Mouse (Mus musculus) left cerebral cortex, postnatal 36 days (tissue): ENCODE results near the gene Llgl1. TPM values are rescaled to one million over a fixed set of nuclear protein-coding genes. Genes with fewer than 3 reads are reported as not detected.
A peak's percentile ranks its signal among the peaks of the same experiment; 100 is the strongest.

Source experiments
- DNase-seq, 2 experiments: peaks; one replicate each; pipeline ENCODE4 v3.0.0; 2021 to 2022; ENCODE audit warnings: low spot score in 2 of 2, mixed read lengths in 1 of 2
- intact Hi-C: fragments of 180-260 bp; cut with DNase I; formaldehyde crosslinking; loops from one replicate; pipeline ENCODE4 v1.15.1; 2025
- total RNA-seq, 2 experiments: library from RNA; stranded (reverse); gene quantifications; 2 replicates each; pipeline ENCODE4 v1.2.3; 2021

Llgl1 gene
- total RNA-seq = 10 to 100 TPM; 37.9 to 41.0 TPM

DNA sequence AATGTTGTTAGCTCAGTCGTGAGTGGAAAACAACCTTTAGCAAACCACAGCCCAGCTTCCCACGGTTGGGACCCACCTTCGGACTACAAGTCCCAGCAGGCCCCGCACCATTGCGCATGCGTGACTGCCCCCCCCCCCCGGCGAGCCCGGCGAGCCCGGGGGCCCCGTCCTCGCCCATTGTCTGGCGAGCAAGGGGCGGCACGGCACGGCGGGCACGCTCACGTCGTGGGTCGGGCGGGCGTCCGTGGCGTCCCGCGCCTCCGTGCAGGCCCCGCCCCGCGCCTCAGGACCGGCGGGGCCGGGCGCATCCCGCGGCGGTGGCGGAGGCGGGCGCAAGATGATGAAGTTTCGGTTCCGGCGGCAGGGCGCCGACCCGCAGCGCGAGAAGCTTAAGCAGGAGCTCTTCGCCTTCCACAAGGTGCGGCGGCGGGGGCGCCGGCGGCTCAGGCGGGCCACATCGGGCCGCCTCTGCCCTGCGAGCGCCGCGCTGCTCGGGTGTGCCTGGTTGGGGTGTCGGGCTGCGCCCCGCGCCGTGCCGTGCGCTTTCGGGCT is at the start of gene Llgl1:
Gene Llgl1, plus strand, starts transcription at position 200 of the 552 bp plus-strand sequence.
- intact Hi-C loops = loop anchor here (2.0 to 10.0 kb wide), 3 partner anchors 27 to 165 kb away; partner anchors contain the start of genes Alkbh5 and Flii
- DNase-seq = peak; percentile 82 to 89

- intact Hi-C loops = loop anchor here (10.0 kb wide), 1 partner anchor 161 kb away; the partner anchor contains the start of gene Alkbh5
- DNase-seq = no peak
These were observed 3.4 kb upstream of the Llgl1 start for GRCm38 (mm10) chr11:60696165-60696564.

DNA sequence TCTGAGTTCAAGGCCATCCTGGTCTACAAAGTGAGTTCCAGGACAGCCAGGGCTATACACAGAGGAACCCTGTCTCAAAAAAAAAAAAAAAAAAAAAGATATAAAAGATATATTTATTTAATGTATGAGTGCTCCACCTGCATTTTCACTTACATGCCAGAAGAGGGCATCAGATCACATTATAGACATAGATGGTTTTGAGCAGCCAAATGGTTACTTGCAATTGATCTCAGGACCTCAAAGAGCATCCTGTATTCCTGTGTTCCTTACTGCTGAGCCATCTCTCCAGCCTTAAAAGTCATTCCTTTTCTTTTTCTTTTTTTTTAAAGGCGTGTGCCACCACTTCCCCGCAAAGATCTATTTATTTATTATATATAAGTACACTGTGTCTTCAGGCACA is 2.0 kb upstream of the Llgl1 start:
- no peak for DNase-seq
- intact Hi-C loops = loop anchor here (10.0 kb wide), 1 partner anchor 163 kb away; the partner anchor contains the start of gene Alkbh5

- intact Hi-C loops = loop anchor here (2.0 to 10.0 kb wide), 2 partner anchors 28 to 164 kb away; partner anchors contain the start of genes Alkbh5 and Flii
These were observed 558 bp upstream of the Llgl1 start for GRCm38 (mm10) chr11:60698806-60699523.

GRCm38 (mm10) chr11:60700320-60701185 is 1.0 kb downstream of the Llgl1 start:
- intact Hi-C loops = loop anchor here (5.0 kb wide), 1 partner anchor 127 kb away; no protein-coding TSS in a partner anchor
- no peak for DNase-seq

More at GRCm38 (mm10) chr11:60698806-60699523, 558 bp upstream of the Llgl1 start:
- peak in 1 of 2 experiments; percentile 26 for DNase-seq

DNA sequence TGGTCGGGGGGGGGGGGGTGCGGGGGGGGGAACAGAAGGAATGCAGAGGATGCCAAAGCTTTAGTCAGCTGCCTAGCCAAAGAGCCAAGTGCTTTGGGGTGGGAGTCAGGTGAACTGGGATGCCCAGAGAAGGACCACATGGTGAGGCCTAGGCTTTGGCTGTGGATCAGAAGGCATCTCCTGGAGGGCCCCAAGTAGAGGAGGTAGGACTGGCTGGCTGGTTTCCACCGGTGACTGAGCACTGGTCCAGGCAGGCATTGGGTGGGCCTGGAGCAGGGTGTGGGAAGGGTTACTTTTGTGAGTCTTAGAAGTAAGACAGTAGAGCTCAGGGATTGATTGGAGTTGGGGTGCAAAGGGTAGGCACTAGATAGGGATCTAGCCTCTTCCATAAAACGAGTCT is 2.1 kb downstream of the Llgl1 start:
- peak in 1 of 2 experiments; percentile 5 for DNase-seq
- intact Hi-C loops = loop anchor here (5.0 kb wide), 1 partner anchor 126 kb away; no protein-coding TSS in a partner anchor

DNA sequence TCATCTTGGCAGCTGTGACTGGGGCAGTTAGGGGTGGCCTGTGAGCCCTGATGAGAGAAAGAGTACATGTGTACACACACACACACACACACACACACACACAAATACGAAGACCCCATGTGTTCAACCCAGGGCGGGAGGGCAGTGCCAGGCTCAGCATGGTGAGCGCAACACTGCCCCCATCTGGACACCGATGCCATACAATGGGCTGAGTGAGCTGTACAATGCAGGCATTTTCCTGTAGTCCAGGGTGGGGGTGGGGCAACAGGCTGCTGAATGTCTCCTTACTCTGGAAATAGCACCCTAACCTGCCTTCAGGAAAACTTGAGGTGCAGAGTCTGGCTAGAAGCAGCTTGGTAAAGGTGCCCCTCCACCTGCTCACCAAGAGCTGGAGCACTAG is 3.6 kb downstream of the Llgl1 start:
- intact Hi-C loops = loop anchor here (5.0 kb wide), 1 partner anchor 124 kb away; no protein-coding TSS in a partner anchor

GRCm38 (mm10) chr11:60704023-60704880 is 4.7 kb downstream of the Llgl1 start:
- intact Hi-C loops = loop anchor here (5.0 kb wide), 1 partner anchor 123 kb away; no protein-coding TSS in a partner anchor
- DNase-seq = no peak

More for the DNA sequence above, 3.6 kb downstream of the Llgl1 start:
- DNase-seq = peak; percentile 49 to 56

GRCm38 (mm10) chr11:60705255-60705654 is 5.7 kb downstream of the Llgl1 start:
- intact Hi-C loops = no loop called here
- no peak for DNase-seq

DNA sequence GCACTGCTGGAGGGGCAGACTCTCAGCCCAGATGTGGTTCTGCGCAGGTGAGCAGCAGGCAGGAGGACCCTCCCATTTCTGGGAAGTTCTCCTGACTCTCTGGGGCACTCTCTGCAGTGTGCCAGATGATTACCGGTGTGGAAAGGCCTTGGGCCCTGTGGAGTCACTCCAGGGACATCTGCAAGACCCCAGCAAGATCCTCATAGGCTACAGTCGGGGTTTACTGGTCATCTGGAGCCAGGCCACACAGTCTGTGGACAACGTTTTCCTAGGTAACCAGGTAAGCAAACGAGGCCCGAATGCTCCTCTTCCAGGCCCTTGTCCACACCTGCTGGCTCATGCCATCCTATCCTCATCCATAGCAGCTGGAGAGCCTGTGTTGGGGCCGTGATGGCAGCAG is 6.6 kb downstream of the Llgl1 start:
- intact Hi-C loops = no loop called here
- DNase-seq = peak in 1 of 2 experiments; percentile 4

- intact Hi-C loops = no loop called here
These were observed 7.4 kb downstream of the Llgl1 start for GRCm38 (mm10) chr11:60706696-60707480.

GRCm38 (mm10) chr11:60707672-60708071 is 8.1 kb downstream of the Llgl1 start:
- DNase-seq = peak; percentile 18 to 55
- intact Hi-C loops = no loop called here

More at GRCm38 (mm10) chr11:60706696-60707480, 7.4 kb downstream of the Llgl1 start:
- DNase-seq = peak in 1 of 2 experiments; percentile 15

- intact Hi-C loops = no loop called here
- peak in 1 of 2 experiments; percentile 3 for DNase-seq
These were observed 9.1 kb downstream of the Llgl1 start for GRCm38 (mm10) chr11:60708631-60709030.

DNA sequence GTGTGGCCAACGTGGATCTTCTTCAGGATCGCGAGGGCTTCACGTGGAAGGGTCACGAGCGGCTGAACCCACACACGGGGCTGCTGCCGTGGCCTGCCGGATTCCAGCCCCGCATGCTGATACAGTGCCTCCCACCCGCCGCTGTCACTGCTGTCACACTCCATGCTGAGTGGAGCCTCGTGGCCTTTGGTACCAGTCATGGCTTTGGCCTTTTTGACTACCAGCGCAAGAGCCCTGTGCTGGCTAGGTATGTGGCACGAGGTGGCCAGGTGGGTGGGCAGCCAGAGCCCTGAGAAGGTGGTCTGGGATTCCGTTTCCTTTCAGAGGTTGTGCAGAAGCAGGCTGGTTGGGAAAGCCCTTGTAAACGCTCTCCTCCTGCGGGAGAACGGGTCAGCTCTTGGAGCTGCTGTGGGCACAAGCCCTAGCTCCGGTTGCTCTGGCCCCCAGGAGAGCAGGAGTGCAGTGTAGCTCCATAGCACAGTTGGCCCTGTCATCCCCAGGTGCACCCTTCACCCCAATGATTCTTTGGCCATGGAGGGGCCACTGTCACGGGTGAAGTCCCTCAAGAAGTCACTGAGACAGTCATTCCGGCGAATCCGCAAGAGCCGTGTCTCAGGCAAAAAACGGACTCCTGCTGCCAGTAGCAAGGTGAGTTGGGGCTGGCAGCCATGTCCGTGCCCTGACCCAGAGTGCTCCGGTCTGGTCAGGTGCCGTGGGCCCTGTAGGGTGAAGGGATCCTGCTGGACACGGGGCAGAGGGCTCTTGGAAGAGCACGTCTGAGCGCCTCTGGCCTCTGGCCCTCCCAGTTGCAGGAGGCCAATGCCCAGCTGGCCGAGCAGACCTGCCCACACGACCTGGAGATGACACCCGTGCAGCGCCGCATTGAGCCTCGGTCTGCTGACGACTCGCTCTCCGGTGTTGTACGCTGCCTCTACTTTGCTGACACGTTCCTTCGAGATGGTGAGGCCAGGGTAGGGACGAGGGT is 10.2 kb downstream of the Llgl1 start:
- peak in 1 of 2 experiments; percentile 2 for DNase-seq
- intact Hi-C loops = no loop called here

DNA sequence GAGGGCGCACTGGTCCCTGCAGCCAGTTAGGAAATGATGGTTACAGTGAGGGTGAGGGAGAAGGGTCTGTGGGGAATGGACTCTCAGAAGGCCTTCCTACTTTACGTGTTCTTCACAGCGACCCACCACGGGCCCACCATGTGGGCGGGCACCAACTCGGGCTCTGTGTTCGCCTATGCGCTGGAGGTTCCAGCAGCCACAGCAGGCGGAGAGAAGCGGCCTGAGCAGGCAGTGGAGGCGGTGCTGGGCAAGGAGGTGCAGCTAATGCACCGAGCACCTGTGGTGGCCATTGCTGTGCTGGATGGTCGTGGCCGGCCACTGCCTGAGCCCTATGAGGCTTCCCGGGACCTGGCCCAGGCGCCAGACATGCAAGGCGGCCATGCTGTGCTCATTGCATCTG is 11.7 kb downstream of the Llgl1 start:
- intact Hi-C loops = no loop called here
- DNase-seq = peak in 1 of 2 experiments; percentile 4

DNA sequence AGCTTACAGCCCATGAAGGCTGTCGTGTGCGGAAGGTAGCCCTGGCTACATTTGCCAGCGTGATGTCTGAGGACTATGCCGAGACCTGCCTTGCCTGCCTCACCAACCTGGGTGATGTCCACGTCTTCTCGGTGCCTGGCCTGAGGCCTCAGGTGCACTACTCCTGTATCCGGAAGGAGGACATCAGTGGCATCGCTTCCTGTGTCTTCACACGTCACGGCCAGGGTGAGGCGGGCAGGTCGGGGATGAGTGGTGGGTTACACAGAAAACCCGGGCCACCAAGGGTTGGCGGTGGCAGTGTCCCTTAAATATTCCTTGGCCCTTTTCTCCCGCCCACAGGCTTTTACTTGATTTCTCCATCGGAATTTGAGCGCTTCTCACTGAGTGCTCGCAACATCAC is 12.5 kb downstream of the Llgl1 start:
- DNase-seq = peak in 1 of 2 experiments; percentile 3
- intact Hi-C loops = no loop called here
